Mouse (Mus musculus) mouse embryonic stem cell (cell line): Measurements from ENCODE around the gene Ltk.
"Not testable (repeated sequence)": the region's sequence is repeated elsewhere in the genome, so short reads cannot be mapped to it uniquely, and the experiment has no call there.

Source experiments
- in situ Hi-C, 2 experiments: fragments of 300-500 bp; cut with MboI; formaldehyde crosslinking; loops; 1 replicate in 1 of 2; 3 replicates in 1 of 2; pipeline ENCODE4 v1.14.3; 2019 to 2020; ENCODE audit warnings: low sequenced_read_pairs in 2 of 2, low pct_unique_long_range_greater_than_20kb in 1 of 2, mixed read lengths in 1 of 2; ENCODE audit not compliant: unreplicated experiment in 1 of 2

Ltk gene

GRCm38 (mm10) chr2:119727762-119728416 is 32.3 kb downstream of the Ltk start:
- in situ Hi-C loops: no loop called here

DNA sequence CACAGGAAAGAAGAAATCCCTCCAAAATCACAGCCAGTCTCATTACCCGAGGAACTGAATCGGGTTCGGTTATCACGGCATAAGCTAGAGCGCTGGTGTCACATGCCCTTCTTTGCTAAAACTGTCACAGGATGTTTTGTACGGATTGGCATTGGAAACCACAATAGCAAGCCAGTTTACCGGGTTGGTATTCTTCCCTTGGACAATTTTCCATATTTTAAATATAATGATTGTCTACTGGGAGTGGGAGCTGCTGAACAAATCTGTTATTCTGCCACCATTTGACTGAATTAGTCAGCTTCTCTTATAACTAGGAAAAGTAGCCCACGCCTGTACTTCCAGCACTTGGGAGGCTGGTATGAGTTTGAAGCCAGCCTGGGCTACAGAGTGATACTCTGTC is 39.2 kb downstream of the Ltk start:
- in situ Hi-C loops: no loop called here

DNA sequence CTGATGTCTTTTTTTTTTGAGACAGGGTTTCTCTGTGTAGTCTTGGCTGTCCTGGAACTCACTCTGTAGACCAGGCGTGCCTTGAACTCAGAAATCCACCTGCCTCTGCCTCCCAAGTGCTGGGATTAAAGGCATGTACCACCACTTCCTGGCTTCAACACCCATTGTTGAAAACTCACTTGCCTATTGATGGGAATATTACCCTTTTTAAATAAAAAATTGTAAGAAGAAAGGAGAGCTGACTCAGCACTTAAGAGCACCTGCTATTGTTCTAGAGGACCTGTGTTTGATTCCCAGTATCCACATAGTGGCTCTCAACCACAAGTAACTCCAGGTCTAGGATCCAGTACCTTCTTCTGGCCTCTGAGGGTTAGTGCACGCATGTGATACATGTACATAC is 44.4 kb downstream of the Ltk start:
- in situ Hi-C loops: not testable (repeated sequence)

DNA sequence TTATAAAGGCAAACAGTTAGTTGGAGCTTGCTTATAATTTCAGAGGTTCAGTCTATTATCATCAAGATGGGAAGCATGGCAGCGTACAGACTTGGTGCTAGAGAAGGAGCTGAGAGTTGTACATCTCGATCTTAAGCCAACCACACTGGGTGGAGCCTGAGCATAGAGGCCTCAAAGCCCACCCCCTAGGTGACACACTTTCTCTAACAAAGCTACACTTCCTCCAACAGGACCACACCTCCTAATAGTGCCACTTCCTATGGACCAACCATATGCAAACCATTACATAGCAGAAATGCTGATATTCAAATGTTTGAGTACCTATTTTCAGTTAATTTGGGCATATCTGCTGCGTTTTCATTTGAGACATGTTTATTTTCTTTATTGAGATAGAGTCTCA is 50.2 kb downstream of the Ltk start:
- in situ Hi-C loops: no loop called here

GRCm38 (mm10) chr2:119707676-119708075 is 52.6 kb downstream of the Ltk start:
- in situ Hi-C loops: no loop called here

DNA sequence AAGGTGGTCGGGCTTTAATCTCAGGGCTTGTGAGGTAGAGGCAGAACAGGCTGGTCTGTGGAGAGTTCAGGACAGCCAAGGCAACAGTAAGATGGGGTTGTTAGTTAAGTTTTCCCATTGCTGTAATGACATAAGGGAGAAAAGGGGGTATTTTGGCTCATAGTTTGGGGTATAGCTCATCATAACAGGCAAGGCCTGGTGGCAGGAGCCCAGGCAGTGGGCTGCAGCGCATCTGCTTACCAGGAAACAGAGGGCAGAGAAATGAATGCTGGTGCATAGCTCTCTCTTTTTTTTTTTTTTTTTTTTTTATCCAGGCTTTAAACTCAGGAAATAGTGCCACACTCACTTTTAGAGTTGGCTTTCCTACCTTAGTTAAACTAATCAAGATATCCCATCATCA is 57.1 kb downstream of the Ltk start:
- in situ Hi-C loops: no loop called here
